Mouse (Mus musculus): ENCODE measurements at regions not wholly inside any gene's neighbourhood (a gene's known extent, or its start where the extent isn't known, plus 50 kb on each side); places are given as distances from the start of the nearest gene placed in this dataset.

GRCm38 (mm10) chr16:50065336-50066082 is 265.2 kb downstream of the Cd47 start:
- TF ChIP-seq CTCF (IDR thresholded peaks at IDR 0.05; ENCODE audit: extremely low read depth, insufficient read depth, insufficient read length, insufficient replicate concordance) (no peak), POLR2A (IDR thresholded peaks at IDR 0.05; ENCODE audit: low read depth, low read length) (no peak)

Data from spleen, adult 2 months (tissue).